Mouse (Mus musculus) neural tube, embryonic 12.5 days (tissue): ENCODE results near the gene Mocs1. TPM values are rescaled to one million over a fixed set of nuclear protein-coding genes. Genes with fewer than 3 reads are reported as not detected.

ENCODE experiments used
- ATAC-seq: fragments of 200-750 bp; cut with Nextera tagmentation; 2 replicates; pipeline ENCODE4 v1.8.0; 2017; ENCODE audit warnings: low read depth, mild to moderate bottlenecking, moderate TSS enrichment, moderate library complexity; ENCODE audit not compliant: low FRiP score
- H3K27ac ChIP-seq: fragments of 300-500 bp; sonication (generic); 2 replicates; pipeline ENCODE4 v1.5.1; 2016
- H3K27me3 ChIP-seq: fragments of 300-500 bp; sonication (generic); replicated peaks from 2 replicates; pipeline ENCODE4 v1.6.1; 2016; ENCODE audit warnings: mild to moderate bottlenecking
- H3K36me3 ChIP-seq: fragments of 300-500 bp; sonication (generic); 2 replicates; pipeline ENCODE4 v1.6.1; 2016; ENCODE audit warnings: mild to moderate bottlenecking
- H3K4me1 ChIP-seq: fragments of 300-500 bp; sonication (generic); 2 replicates; pipeline ENCODE4 v1.6.1; 2016
- H3K4me2 ChIP-seq: fragments of 300-500 bp; sonication (generic); replicated peaks from 2 replicates; pipeline ENCODE4 v1.6.1; 2016; ENCODE audit warnings: mild to moderate bottlenecking
- H3K4me3 ChIP-seq: fragments of 300-500 bp; sonication (generic); 2 replicates; pipeline ENCODE4 v1.5.1; 2016
- H3K9ac ChIP-seq: fragments of 300-500 bp; sonication (generic); 2 replicates; pipeline ENCODE4 v1.6.1; 2016; ENCODE audit warnings: mild to moderate bottlenecking
- H3K9me3 ChIP-seq: fragments of 300-500 bp; sonication (generic); 2 replicates; pipeline ENCODE4 v1.6.1; 2016; ENCODE audit warnings: mild to moderate bottlenecking
- WGBS: fragments of 180-500 bp; shearing (Covaris S2); methylation state at CpG from one replicate; pipeline ENCODE4 v1.1.7; 2016; 5-methylcytosine and 5-hydroxymethylcytosine counted together
- polyA plus RNA-seq: library from polyadenylated mRNA; unstranded; fragments of >200 nt; fragmentation: Nextera tagmentation; extraction: Ambion mirVana; gene quantifications from 2 replicates; pipeline ENCODE4 v1.2.1, GENCODE M21; 2016

Gene Mocs1
- polyA plus RNA-seq: 3.2 and 4.4 TPM in 2 replicates

DNA sequence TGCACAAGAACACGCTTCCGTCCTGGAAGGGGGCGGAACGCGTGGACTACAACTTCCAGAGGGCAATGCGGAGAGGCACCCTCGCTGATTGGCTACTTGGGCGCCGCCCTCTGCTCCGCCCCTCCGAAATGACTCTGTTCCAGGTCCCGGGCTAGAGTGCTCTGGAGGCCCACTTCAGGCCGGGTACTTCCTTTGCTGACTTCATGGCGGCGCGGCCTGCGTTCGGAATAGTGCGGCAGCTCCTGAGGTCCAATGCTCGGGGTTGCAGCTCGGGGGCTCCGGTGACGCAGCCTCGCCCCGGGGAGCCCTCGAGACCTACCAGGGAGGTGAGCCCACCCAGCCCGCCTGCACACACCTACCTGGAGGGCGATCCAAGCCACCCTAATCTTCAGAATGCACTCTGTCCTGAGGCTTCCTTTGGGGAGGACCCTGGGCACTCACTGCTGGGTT is at the start of gene Mocs1:
TSS of gene Mocs1 (plus strand) at position 124 of the 450 bp plus-strand sequence.
- Histone ChIP-seq H3K4me2 (peak within 1 kb of the TSS; percentile 94), H3K4me1 (peaks cover 7% of the 10 kb centered on the region; the same call in 1 of the 2 replicates), H3K36me3 (no peaks in the 10 kb centered on the region), H3K9ac (peak within 1 kb of the TSS; percentile 83), H3K27ac (no peak within 1 kb of the TSS), H3K9me3 (no peaks in the 10 kb centered on the region), H3K4me3 (peak within 1 kb of the TSS; percentile 69), H3K27me3 (no peaks in the 10 kb centered on the region)
- peak; percentile 100 for ATAC-seq
- WGBS: 1% methylated on average over 28 of the region's 28 CpGs

GRCm38 (mm10) chr17:49379645-49380044 is 48.5 kb upstream of the Mocs1 start:
- Histone ChIP-seq H3K9ac (no peak overlapping the region), H3K4me2 (no peak overlapping the region), H3K27me3 (no peaks in the 10 kb centered on the region), H3K4me3 (no peak overlapping the region), H3K36me3 (no peaks in the 10 kb centered on the region), H3K27ac (no peak overlapping the region), H3K9me3 (no peaks in the 10 kb centered on the region), H3K4me1 (no peaks in the 10 kb centered on the region)
- no peak for ATAC-seq
- WGBS: 67% methylated on average over 4 of the region's 4 CpGs

DNA sequence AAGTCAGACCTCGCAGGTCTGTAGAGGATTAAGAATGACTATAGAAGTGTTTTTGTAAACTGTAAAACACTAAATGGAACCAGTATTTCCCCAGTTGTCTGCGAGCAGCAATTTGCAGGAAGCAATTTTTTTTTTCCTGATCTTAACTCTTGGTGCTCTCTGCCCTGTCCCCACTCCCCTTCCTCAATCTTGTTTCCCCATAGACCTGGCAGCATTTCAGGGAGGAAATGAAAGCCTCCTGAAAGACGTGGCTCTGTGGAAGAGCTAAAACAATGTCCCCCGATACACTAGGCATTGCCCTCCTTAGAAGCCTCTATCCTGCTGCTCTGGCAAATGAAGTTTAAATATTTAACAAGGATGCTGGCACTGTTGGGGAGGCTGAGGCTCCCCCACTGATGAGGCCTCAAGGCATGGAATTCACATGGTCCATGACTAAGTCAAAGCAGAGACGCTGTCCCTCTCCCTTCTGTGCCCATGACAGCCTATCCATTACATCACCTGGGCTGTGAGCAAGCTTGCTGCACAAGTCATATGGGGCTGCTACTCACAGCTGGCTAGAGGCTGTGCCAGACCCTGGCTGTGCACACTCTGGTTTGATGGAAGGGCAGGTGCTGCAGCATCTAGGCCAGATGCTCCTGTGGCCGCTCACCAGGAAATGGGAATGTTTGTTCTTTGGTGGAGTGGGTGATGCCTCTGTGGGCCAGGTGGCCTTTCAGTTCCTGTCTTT is 43.8 kb upstream of the Mocs1 start:
- ATAC-seq: no peak
- no peak overlapping the region for H3K27ac ChIP-seq
- 67% methylated on average over 6 of the region's 6 CpGs for WGBS
- no peak overlapping the region for H3K4me3 ChIP-seq
- no peaks in the 10 kb centered on the region for H3K36me3 ChIP-seq
- H3K9ac ChIP-seq: no peak overlapping the region
- no peaks in the 10 kb centered on the region for H3K9me3 ChIP-seq
- no peak overlapping the region for H3K4me2 ChIP-seq
- no peaks in the 10 kb centered on the region for H3K27me3 ChIP-seq
- H3K4me1 ChIP-seq: no peaks in the 10 kb centered on the region

- no peak for ATAC-seq
- Histone ChIP-seq H3K4me2 (no peak overlapping the region), H3K9ac (no peak overlapping the region), H3K36me3 (no peaks in the 10 kb centered on the region), H3K4me1 (no peaks in the 10 kb centered on the region), H3K9me3 (no peaks in the 10 kb centered on the region), H3K27me3 (no peaks in the 10 kb centered on the region), H3K27ac (no peak overlapping the region), H3K4me3 (no peak overlapping the region)
- WGBS: 80% methylated on average over 2 of the region's 2 CpGs
These were observed 40.4 kb upstream of the Mocs1 start for GRCm38 (mm10) chr17:49387741-49388140.

DNA sequence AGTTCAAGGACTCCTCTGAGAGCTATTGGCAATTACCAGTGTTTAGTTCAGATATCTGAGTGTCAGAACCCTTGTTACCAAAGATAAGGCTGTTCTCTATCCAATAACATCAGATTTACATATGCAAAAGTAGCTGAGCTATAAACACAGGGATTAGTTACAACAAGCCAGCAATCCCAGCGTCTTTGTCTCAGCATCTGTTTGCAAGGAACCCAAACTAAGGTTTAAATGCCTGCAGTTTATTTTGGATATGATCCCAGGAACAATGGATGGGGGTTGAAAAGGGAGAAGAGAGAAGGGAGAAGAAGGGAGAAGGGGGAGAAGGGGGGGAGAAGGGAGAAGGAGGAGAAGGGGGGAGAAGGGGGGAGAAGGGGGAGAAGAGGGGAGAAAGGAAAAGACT is 35.4 kb upstream of the Mocs1 start:
- Histone ChIP-seq H3K36me3 (no peaks in the 10 kb centered on the region), H3K27me3 (no peaks in the 10 kb centered on the region), H3K27ac (no peak overlapping the region), H3K9ac (no peak overlapping the region), H3K4me2 (no peak overlapping the region), H3K9me3 (no peaks in the 10 kb centered on the region), H3K4me1 (no peaks in the 10 kb centered on the region), H3K4me3 (no peak overlapping the region)
- WGBS: 19% methylated on average over 1 of the region's 1 CpGs
- no peak for ATAC-seq

DNA sequence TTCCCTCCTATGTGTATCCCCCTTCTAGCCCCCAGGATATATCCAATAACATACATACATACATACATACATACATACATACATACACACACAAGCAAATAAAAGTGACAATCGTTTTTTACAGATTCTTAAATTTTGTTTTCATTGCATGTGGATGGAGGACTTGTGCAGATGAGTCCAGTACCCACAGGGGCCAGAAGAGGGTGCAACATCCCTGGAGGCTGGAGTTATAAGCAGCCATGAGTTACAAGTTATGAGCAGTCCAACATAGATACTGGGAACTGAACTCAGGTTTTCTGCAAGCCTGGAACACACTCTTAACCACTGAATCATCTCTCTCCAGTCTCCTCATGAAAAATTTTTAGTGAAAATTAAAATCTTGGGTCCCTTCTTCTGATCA is 33.3 kb upstream of the Mocs1 start:
- Histone ChIP-seq H3K27ac (no peak overlapping the region), H3K9me3 (no peaks in the 10 kb centered on the region), H3K9ac (no peak overlapping the region), H3K4me3 (no peak overlapping the region), H3K4me2 (no peak overlapping the region), H3K4me1 (no peaks in the 10 kb centered on the region), H3K27me3 (no peaks in the 10 kb centered on the region), H3K36me3 (no peaks in the 10 kb centered on the region)
- WGBS: 53% methylated on average over 1 of the region's 1 CpGs
- no peak for ATAC-seq

DNA sequence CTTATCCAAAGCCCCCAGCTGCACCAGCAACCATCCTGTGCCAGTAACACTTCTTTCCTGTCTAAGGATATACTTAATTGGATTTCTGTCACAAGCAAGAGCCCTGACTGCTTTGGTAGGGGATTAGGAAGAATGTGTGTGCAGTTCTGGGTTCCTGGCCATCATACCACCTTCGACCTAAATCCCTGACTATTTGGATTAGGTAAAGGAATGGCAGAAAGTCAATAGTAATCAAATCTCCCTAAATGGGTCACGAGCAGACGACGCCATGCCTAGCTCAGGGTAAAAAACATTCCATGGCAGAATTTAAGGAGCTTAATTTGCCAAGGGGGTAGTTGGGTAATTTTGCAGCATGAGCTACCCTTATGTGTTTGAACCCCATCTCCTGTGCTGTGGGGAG is 28.6 kb upstream of the Mocs1 start:
- no peaks in the 10 kb centered on the region for H3K4me1 ChIP-seq
- no peak overlapping the region for H3K4me2 ChIP-seq
- no peaks in the 10 kb centered on the region for H3K27me3 ChIP-seq
- no peak for ATAC-seq
- no peak overlapping the region for H3K4me3 ChIP-seq
- H3K27ac ChIP-seq: no peak overlapping the region
- no peaks in the 10 kb centered on the region for H3K9me3 ChIP-seq
- no peak overlapping the region for H3K9ac ChIP-seq
- WGBS: 79% methylated on average over 4 of the region's 4 CpGs
- no peaks in the 10 kb centered on the region for H3K36me3 ChIP-seq

- Histone ChIP-seq H3K27ac (no peak overlapping the region), H3K4me3 (no peak overlapping the region), H3K36me3 (no peaks in the 10 kb centered on the region), H3K9ac (no peak overlapping the region), H3K4me2 (no peak overlapping the region), H3K4me1 (no peaks in the 10 kb centered on the region), H3K9me3 (0 out of 2 replicates have a peak, but pooled peaks cover under 1% of the 10 kb centered on the region), H3K27me3 (no peaks in the 10 kb centered on the region)
- ATAC-seq: peak; percentile 58
- WGBS: 1% methylated on average over 2 of the region's 2 CpGs
These were observed 28.0 kb upstream of the Mocs1 start for GRCm38 (mm10) chr17:49400130-49400529.

DNA sequence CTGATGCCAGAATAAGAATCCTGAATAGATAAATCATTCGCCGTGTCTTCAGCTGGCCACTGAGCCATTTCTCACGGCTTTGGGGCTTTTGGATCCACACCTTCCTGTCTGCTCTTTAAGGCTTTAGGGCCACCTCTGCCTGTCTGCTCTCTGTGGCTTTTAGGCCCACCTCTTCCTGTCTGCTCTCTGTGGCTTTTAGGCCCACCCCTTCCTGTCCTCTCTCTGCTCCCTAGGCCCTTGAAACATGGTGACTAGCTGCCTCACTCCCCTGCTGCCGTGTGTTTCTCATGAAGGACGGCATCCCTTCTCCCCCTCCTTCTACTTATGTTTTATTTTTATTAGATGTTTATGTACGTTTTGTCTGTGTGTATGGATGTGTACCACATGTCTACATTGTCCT is 25.0 kb upstream of the Mocs1 start:
- H3K9ac ChIP-seq: no peak overlapping the region
- no peak overlapping the region for H3K4me2 ChIP-seq
- 0 out of 2 replicates have a peak, but pooled peaks cover 2% of the 10 kb centered on the region for H3K9me3 ChIP-seq
- no peak overlapping the region for H3K4me3 ChIP-seq
- no peaks in the 10 kb centered on the region for H3K27me3 ChIP-seq
- 78% methylated on average over 6 of the region's 6 CpGs for WGBS
- no peaks in the 10 kb centered on the region for H3K4me1 ChIP-seq
- ATAC-seq: no peak
- no peak overlapping the region for H3K27ac ChIP-seq
- H3K36me3 ChIP-seq: no peaks in the 10 kb centered on the region

DNA sequence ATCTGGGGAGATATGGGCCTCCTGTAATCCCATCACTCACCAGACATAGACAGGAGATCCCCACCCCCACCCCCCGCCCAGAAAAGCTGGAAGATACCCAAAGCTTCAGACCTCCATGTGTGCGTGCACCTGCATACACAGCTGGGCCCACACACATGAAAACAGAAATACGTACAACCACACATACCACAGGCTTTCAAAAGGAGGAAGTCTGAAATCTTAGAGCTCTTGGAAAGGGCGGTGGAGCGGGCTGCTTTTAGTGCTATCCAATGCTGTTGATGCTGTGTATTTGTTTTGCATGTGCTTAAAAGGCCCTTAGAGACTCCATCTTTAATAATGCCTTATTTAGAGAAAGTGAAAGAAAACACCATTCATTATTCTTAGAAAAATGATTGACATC is 22.2 kb upstream of the Mocs1 start:
- H3K4me1 ChIP-seq: no peaks in the 10 kb centered on the region
- ATAC-seq: no peak
- no peak overlapping the region for H3K4me2 ChIP-seq
- no peaks in the 10 kb centered on the region for H3K27me3 ChIP-seq
- no peaks in the 10 kb centered on the region for H3K36me3 ChIP-seq
- WGBS: 90% methylated on average over 5 of the region's 5 CpGs
- H3K4me3 ChIP-seq: no peak overlapping the region
- H3K9ac ChIP-seq: no peak overlapping the region
- no peak overlapping the region for H3K27ac ChIP-seq
- H3K9me3 ChIP-seq: 0 out of 2 replicates have a peak, but pooled peaks cover 2% of the 10 kb centered on the region

DNA sequence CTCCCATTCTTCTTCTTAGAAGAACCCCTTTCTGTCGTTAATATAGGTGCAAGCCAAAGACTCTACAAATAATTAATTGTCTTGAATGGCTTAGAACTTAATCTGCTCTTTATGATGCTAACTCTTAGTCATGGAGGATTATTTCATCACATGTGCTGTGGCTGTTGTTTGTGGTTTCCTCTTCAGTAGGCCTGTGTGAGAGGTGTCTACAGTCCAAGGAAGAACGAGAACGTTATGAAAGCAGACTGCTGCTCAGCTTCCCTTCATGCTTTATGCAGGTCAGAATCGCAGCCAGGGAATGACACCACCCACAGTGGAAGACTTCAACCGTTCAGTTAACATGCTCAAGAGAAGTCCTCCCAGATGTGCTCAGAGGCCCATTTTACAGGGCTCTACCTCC is 15.2 kb upstream of the Mocs1 start:
- H3K4me2 ChIP-seq: no peak overlapping the region
- H3K9ac ChIP-seq: no peak overlapping the region
- ATAC-seq: no peak
- H3K27me3 ChIP-seq: no peaks in the 10 kb centered on the region
- 88% methylated on average over 5 of the region's 5 CpGs for WGBS
- no peak overlapping the region for H3K4me3 ChIP-seq
- no peaks in the 10 kb centered on the region for H3K9me3 ChIP-seq
- no peaks in the 10 kb centered on the region for H3K36me3 ChIP-seq
- no peak overlapping the region for H3K27ac ChIP-seq
- no peaks in the 10 kb centered on the region for H3K4me1 ChIP-seq

GRCm38 (mm10) chr17:49413554-49413953 is 14.6 kb upstream of the Mocs1 start:
- no peak overlapping the region for H3K4me3 ChIP-seq
- no peaks in the 10 kb centered on the region for H3K4me1 ChIP-seq
- WGBS: 49% methylated on average over 3 of the region's 3 CpGs
- no peak overlapping the region for H3K27ac ChIP-seq
- no peak for ATAC-seq
- H3K27me3 ChIP-seq: no peaks in the 10 kb centered on the region
- H3K36me3 ChIP-seq: no peaks in the 10 kb centered on the region
- no peak overlapping the region for H3K4me2 ChIP-seq
- H3K9me3 ChIP-seq: no peaks in the 10 kb centered on the region
- H3K9ac ChIP-seq: no peak overlapping the region

GRCm38 (mm10) chr17:49416228-49416627 is 11.9 kb upstream of the Mocs1 start:
- Histone ChIP-seq H3K4me2 (no peak overlapping the region), H3K4me1 (no peaks in the 10 kb centered on the region), H3K27me3 (no peaks in the 10 kb centered on the region), H3K27ac (no peak overlapping the region), H3K9me3 (no peaks in the 10 kb centered on the region), H3K9ac (no peak overlapping the region), H3K36me3 (no peaks in the 10 kb centered on the region), H3K4me3 (no peak overlapping the region)
- WGBS: 74% methylated on average over 3 of the region's 3 CpGs
- ATAC-seq: no peak
